Comparison of ENCODE assay signal across 27 mouse cellular contexts in genomic region chr2:147306728-147307127, GRCm38 (mm10). TPM values are rescaled to one million over a fixed set of nuclear protein-coding genes. Genes with fewer than 3 reads are reported as not detected.
A peak's percentile ranks its signal among the peaks of the same experiment; 100 is the strongest.
DNase-seq lines count a peak whose midpoint lies in the region; ATAC-seq and TF ChIP-seq lines count a peak whose summit lies in the region.
"Had no signal": no experiment of that assay in that cellular context is flagged by ENCODE, and none has a peak within 500 bp of the region (broad histone marks: within the 10 kb centered on the region; RNA-seq: fewer than 3 reads in every experiment).

No protein-coding gene starts in this region.

- DNase-seq in intestine, embryonic 14.5 days (ENCODE audit: low spot score), result no peak
- DNase-seq in stomach, postnatal 0 days (ENCODE audit: low spot score), result peak; percentile 38
- no peak for DNase-seq in gastrocnemius, postnatal 25 days
- no peak for DNase-seq in gastrocnemius, adult 2 months
- no peak for DNase-seq in left cerebral cortex, adult 8-10 months (ENCODE audit: low spot score in 2 of 2)
- DNase-seq: adrenal gland, adult 2 months; adrenal gland, postnatal 10 days; adrenal gland, postnatal 25 days; cerebellum, adult 11 months; cerebellum, adult 18-20 months; cerebellum, adult 8-10 months; cerebellum, adult 9-11 months; cerebellum, postnatal 14 days; cerebellum, postnatal 36 days; embryo, embryonic 11 days had no signal

- no peak for TF ChIP-seq EP300 in stomach, postnatal 0 days (optimal IDR thresholded peaks at IDR 0.05)

- no peak overlapping the region for H3K4me2 ChIP-seq in intestine, embryonic 14.5 days (ENCODE audit: low read length)
- H3K4me2 ChIP-seq in intestine, postnatal 0 days (replicated peaks; ENCODE audit: low read depth), result no peak overlapping the region
- no peak overlapping the region for H3K4me2 ChIP-seq in intestine, embryonic 16.5 days (ENCODE audit: low read depth, low read length)
- H3K4me2 ChIP-seq in stomach, embryonic 15.5 days, result no peak overlapping the region
- H3K4me2 ChIP-seq in stomach, postnatal 0 days (replicated peaks; ENCODE audit: low read depth), result no peak overlapping the region
- H3K4me2 ChIP-seq: embryonic facial prominence, embryonic 13.5 days; embryonic facial prominence, embryonic 15.5 days; forebrain, embryonic 12.5 days had no signal

- 0 out of 2 replicates have a peak, but pooled peaks cover 2% of the 10 kb centered on the region for H3K27me3 ChIP-seq in intestine, embryonic 14.5 days (replicated peaks; ENCODE audit: control insufficient read depth, insufficient read depth, low read length)
- H3K27me3 ChIP-seq in intestine, postnatal 0 days (replicated peaks; ENCODE audit: control insufficient read depth, insufficient read depth, low read length), result 0 out of 2 replicates have a peak, but pooled peaks cover 2% of the 10 kb centered on the region
- no peaks in the 10 kb centered on the region for H3K27me3 ChIP-seq in intestine, embryonic 16.5 days (replicated peaks; ENCODE audit: control insufficient read depth, insufficient read depth, low read length)
- no peaks in the 10 kb centered on the region for H3K27me3 ChIP-seq in stomach, embryonic 15.5 days (replicated peaks)
- H3K27me3 ChIP-seq in stomach, postnatal 0 days (ENCODE audit: control insufficient read depth, insufficient read depth, low read length), result no peaks in the 10 kb centered on the region

- WGBS in intestine, embryonic 14.5 days, result 59% methylated on average over 6 of the region's 6 CpGs
- WGBS in intestine, postnatal 0 days, result 32% methylated on average over 6 of the region's 6 CpGs
- WGBS in intestine, embryonic 16.5 days, result 50% methylated on average over 6 of the region's 6 CpGs
- WGBS in stomach, embryonic 15.5 days, result 46% methylated on average over 6 of the region's 6 CpGs
- WGBS in stomach, postnatal 0 days, result 47% methylated on average over 6 of the region's 6 CpGs

- H3K4me3 ChIP-seq in intestine, embryonic 14.5 days (ENCODE audit: low read depth, low read length), result no peak overlapping the region
- H3K4me3 ChIP-seq in intestine, postnatal 0 days (ENCODE audit: low read depth, low read length), result no peak overlapping the region
- no peak overlapping the region for H3K4me3 ChIP-seq in intestine, embryonic 16.5 days (ENCODE audit: low read length)
- H3K4me3 ChIP-seq in stomach, embryonic 15.5 days (replicated peaks), result no peak overlapping the region
- H3K4me3 ChIP-seq in stomach, postnatal 0 days (ENCODE audit: low read depth, low read length), result no peak overlapping the region
- no peak overlapping the region for H3K4me3 ChIP-seq in gastrocnemius, adult 2 months
- H3K4me3 ChIP-seq: embryonic facial prominence, embryonic 13.5 days; embryonic facial prominence, embryonic 15.5 days; erythroblast, embryonic 14.5 days; forebrain, embryonic 10.5 days; forebrain, embryonic 12.5 days had no signal

- no peaks in the 10 kb centered on the region for H3K9me3 ChIP-seq in intestine, embryonic 14.5 days (ENCODE audit: control insufficient read depth, low read length)
- no peaks in the 10 kb centered on the region for H3K9me3 ChIP-seq in intestine, postnatal 0 days (ENCODE audit: control insufficient read depth)
- no peaks in the 10 kb centered on the region for H3K9me3 ChIP-seq in intestine, embryonic 16.5 days (ENCODE audit: control insufficient read depth, low read length)
- no peaks in the 10 kb centered on the region for H3K9me3 ChIP-seq in stomach, embryonic 15.5 days
- H3K9me3 ChIP-seq in stomach, postnatal 0 days (ENCODE audit: control insufficient read depth, low read length), result no peaks in the 10 kb centered on the region
- H3K9me3 ChIP-seq: embryonic facial prominence, embryonic 13.5 days; embryonic facial prominence, embryonic 15.5 days; forebrain, embryonic 10.5 days; forebrain, embryonic 12.5 days had no signal

- H3K36me3 ChIP-seq in intestine, embryonic 14.5 days (ENCODE audit: control insufficient read depth, insufficient read depth, low read length), result no peaks in the 10 kb centered on the region
- H3K36me3 ChIP-seq in intestine, postnatal 0 days (ENCODE audit: control insufficient read depth, insufficient read depth), result no peaks in the 10 kb centered on the region
- no peaks in the 10 kb centered on the region for H3K36me3 ChIP-seq in intestine, embryonic 16.5 days (ENCODE audit: control insufficient read depth, insufficient read depth, low read length)
- no peaks in the 10 kb centered on the region for H3K36me3 ChIP-seq in stomach, embryonic 15.5 days
- H3K36me3 ChIP-seq in stomach, postnatal 0 days (ENCODE audit: control insufficient read depth, insufficient read depth, low read length), result no peaks in the 10 kb centered on the region
- H3K36me3 ChIP-seq: embryonic facial prominence, embryonic 13.5 days; embryonic facial prominence, embryonic 15.5 days; forebrain, embryonic 10.5 days; forebrain, embryonic 12.5 days had no signal

- peak; percentile 64 for ATAC-seq in intestine, embryonic 14.5 days (replicated peaks; ENCODE audit: low FRiP score, low TSS enrichment, low read depth)
- ATAC-seq in intestine, postnatal 0 days, result no peak
- peak; percentile 66; the same call in 1 of the 2 replicates for ATAC-seq in intestine, embryonic 16.5 days
- ATAC-seq in stomach, embryonic 15.5 days (ENCODE audit: insufficient read depth, low FRiP score, low read depth), result peak; percentile 80
- peak; percentile 84 for ATAC-seq in stomach, postnatal 0 days (ENCODE audit: low FRiP score, low TSS enrichment)

- TF ChIP-seq CTCF in intestine, postnatal 0 days (IDR thresholded peaks at IDR 0.05; ENCODE audit: low read depth), result no peak
- no peak for TF ChIP-seq CTCF in stomach, postnatal 0 days (IDR thresholded peaks at IDR 0.05; ENCODE audit: low read depth)
- no peak for TF ChIP-seq CTCF in gastrocnemius, adult 2 months (IDR thresholded peaks at IDR 0.05)

- intact Hi-C loops in gastrocnemius, adult 2 months (cut with DNase I), result no loop called here

- H3K9ac ChIP-seq in intestine, embryonic 14.5 days (ENCODE audit: low read length), result no peak overlapping the region
- no peak overlapping the region for H3K9ac ChIP-seq in intestine, postnatal 0 days (ENCODE audit: low read depth, low read length)
- no peak overlapping the region for H3K9ac ChIP-seq in intestine, embryonic 16.5 days (ENCODE audit: low read depth, low read length)
- no peak overlapping the region for H3K9ac ChIP-seq in stomach, embryonic 15.5 days
- H3K9ac ChIP-seq in stomach, postnatal 0 days (ENCODE audit: low read length), result no peak overlapping the region
- H3K9ac ChIP-seq: embryonic facial prominence, embryonic 13.5 days; embryonic facial prominence, embryonic 15.5 days; forebrain, embryonic 12.5 days had no signal

- H3K27ac ChIP-seq in intestine, embryonic 14.5 days (ENCODE audit: low read depth), result no peak overlapping the region
- no peak overlapping the region for H3K27ac ChIP-seq in intestine, postnatal 0 days (ENCODE audit: low read depth, low read length)
- H3K27ac ChIP-seq in intestine, embryonic 16.5 days (ENCODE audit: low read length), result no peak overlapping the region
- no peak overlapping the region; the same call in 1 of the 2 replicates for H3K27ac ChIP-seq in stomach, embryonic 15.5 days
- H3K27ac ChIP-seq in stomach, postnatal 0 days (replicated peaks), result no peak overlapping the region
- no peak overlapping the region for H3K27ac ChIP-seq in gastrocnemius, adult 2 months
- H3K27ac ChIP-seq: embryonic facial prominence, embryonic 13.5 days; embryonic facial prominence, embryonic 15.5 days; forebrain, embryonic 10.5 days; forebrain, embryonic 12.5 days had no signal

- H3K4me1 ChIP-seq in intestine, embryonic 14.5 days (replicated peaks; ENCODE audit: control insufficient read depth, insufficient read depth, low read length), result no peaks in the 10 kb centered on the region
- no peaks in the 10 kb centered on the region for H3K4me1 ChIP-seq in intestine, postnatal 0 days (replicated peaks; ENCODE audit: control insufficient read depth, insufficient read depth, low read length)
- no peaks in the 10 kb centered on the region for H3K4me1 ChIP-seq in intestine, embryonic 16.5 days (ENCODE audit: control insufficient read depth, insufficient read depth, low read length)
- no peaks in the 10 kb centered on the region for H3K4me1 ChIP-seq in stomach, embryonic 15.5 days
- H3K4me1 ChIP-seq in stomach, postnatal 0 days (replicated peaks; ENCODE audit: control insufficient read depth, insufficient read depth), result no peaks in the 10 kb centered on the region
- H3K4me1 ChIP-seq: embryonic facial prominence, embryonic 13.5 days; embryonic facial prominence, embryonic 15.5 days; forebrain, embryonic 10.5 days; forebrain, embryonic 12.5 days had no signal

RNA-seq across cellular contexts. Expression of gene Pax1, which starts 55.0 kb away (rescaled TPM):
- not detected in 2 replicates for polyA plus RNA-seq in intestine, embryonic 14.5 days (2014; fragmentation: Nextera tagmentation; extraction: Ambion mirVana)
- 0.05 TPM in 1 of 2 replicates, not detected in the other for polyA plus RNA-seq in intestine, postnatal 0 days (2015; fragmentation: Nextera tagmentation; extraction: Ambion mirVana)
- 0.09 TPM in 1 of 2 replicates, not detected in the other for polyA plus RNA-seq in intestine, embryonic 16.5 days (2015; fragmentation: Nextera tagmentation; extraction: Ambion mirVana)
- not detected in 2 replicates for polyA plus RNA-seq in stomach, embryonic 15.5 days (2015; fragmentation: Nextera tagmentation; extraction: Ambion mirVana)
- polyA plus RNA-seq in stomach, postnatal 0 days (2015; fragmentation: Nextera tagmentation; extraction: Ambion mirVana), result not detected in 2 replicates
- not detected for total RNA-seq in gastrocnemius, postnatal 25 days (2021)
- not detected for total RNA-seq in gastrocnemius, adult 2 months (2021)
- not detected for total RNA-seq in left cerebral cortex, adult 8-10 months (2022)
- total RNA-seq: adrenal gland, adult 2 months; adrenal gland, postnatal 10 days; adrenal gland, postnatal 25 days; common myeloid progenitor, adult 5-6 weeks; MEL had no signal
- polyA plus RNA-seq: adrenal gland, adult 2 months; C2C12; erythroblast, embryonic 14.5 days; forebrain, embryonic 14.5 days had no signal
